Mouse (Mus musculus) cerebellum, adult 9-11 months (tissue): ENCODE data around the gene Gad2.
A peak's percentile ranks its signal among the peaks of the same experiment; 100 is the strongest.
"Not testable (repeated sequence)": the region's sequence is repeated elsewhere in the genome, so short reads cannot be mapped to it uniquely, and the experiment has no call there.

Experiments used
- DNase-seq: peaks from one replicate; pipeline ENCODE4 v3.0.0; 2022

Gad2 gene

DNA sequence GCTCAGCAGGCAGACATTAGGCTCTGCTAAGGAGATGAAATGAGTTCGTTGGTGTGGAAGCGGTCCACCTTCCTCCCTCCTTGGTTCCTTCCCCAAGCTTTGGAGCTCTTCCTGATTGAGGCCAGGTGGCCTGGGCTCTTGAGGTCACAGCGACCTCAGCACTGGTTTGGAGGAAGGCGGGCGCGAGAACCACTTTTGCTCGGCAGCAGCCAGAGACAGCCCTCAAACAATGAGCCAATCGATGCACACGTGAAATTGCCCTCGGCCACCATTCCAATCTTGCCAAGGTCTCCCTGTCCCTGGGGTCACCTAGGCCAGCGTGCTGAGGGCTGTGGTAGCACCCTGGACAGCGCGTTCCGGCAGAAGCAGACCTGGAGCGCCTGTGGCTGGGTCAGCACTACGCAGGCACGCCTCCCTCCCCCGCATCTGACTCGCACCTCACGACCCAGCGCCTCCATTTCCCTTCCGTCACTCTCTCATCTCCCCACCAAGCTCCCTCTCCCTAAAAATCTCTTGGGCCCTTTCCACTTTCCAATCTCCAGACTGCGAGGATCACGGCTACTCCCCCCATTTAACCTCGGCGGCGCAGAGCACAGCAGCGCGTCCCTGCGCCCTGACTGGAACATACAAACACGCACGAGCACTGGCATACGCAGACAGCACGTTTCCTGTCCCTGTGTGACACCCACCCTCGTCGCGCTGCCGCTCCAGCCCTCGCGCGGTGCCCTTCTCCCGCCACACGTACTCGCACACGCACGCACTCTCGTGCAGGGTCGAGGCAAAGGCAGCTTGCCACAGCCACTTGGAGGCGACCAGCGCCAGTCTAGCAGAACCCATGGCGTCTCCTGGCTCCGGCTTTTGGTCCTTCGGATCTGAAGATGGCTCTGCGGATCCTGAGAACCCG lies at the start of gene Gad2:
Gad2 (plus strand) TSS at position 378 of the 904 bp plus-strand sequence.
- DNase-seq = peak; percentile 35

GRCm38 (mm10) chr2:22587469-22588169 lies 34.4 kb upstream of the Gad2 start:
- DNase-seq = not testable (repeated sequence)

DNA sequence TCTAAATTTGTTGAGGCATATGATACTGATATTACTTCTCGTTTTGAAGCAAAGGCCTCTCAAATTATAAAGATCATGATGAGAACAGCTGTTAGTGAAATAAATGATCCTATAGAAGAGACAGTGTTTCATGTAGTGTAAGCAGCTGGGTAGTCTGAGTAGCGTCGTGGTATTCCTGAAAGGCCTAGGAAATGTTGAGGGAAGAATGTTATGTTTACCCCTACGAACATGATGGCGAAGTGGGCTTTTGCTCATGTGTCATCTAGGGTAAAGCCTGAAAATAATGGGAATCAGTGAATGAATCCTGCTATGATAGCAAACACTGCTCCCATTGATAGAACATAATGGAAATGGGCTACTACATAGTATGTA lies 33.8 kb upstream of the Gad2 start:
- DNase-seq = not testable (repeated sequence)

- DNase-seq = not testable (repeated sequence)
Measured at GRCm38 (mm10) chr2:22588673-22589381, 33.2 kb upstream of the Gad2 start.

GRCm38 (mm10) chr2:22589382-22590205 lies 32.4 kb upstream of the Gad2 start:
- not testable (repeated sequence) for DNase-seq

GRCm38 (mm10) chr2:22590206-22590490 lies 31.9 kb upstream of the Gad2 start:
- DNase-seq = no peak

DNA sequence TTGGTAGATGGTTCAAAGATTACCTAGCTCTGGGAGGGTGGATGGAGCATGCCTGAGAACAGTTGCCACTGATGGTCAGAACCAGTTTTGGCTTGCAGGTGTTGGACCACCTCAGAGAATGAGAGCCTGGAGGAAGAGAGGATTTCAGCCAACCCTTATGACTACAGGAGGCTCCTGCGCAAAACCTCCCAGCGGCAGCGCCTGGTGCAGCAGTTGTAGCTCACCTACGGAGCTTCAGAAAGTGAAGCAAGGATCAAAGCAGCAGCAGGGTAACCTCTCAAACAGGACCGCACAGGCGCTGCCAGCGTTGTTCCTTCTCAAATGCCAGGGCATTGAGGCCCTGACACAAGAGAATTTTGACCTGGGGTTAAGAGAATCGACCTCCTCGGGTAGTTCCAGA lies 4.1 kb upstream of the Gad2 start:
- DNase-seq = no peak

GRCm38 (mm10) chr2:22619416-22619815 lies 2.6 kb upstream of the Gad2 start:
- no peak for DNase-seq

DNA sequence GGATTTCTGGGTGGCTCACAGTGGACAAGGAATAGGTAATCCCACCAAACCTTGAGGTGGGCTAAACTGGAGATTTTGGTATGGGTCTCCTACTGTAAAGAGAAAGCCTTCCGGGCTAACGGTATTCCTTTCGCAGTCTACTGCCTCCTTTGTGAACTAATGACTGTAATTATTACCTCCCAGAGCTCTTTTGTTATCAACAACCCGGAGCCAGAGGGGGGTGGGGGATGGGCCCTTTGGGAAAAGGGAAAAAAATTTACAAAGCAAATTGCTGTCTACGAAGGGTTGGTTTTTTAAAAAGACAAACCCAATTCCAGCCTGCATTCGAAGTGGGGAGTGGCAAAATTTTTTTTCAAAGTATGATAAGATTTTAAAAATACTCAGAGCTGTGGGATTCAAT lies 2.0 kb upstream of the Gad2 start:
- no peak for DNase-seq

- DNase-seq = no peak
Measured at GRCm38 (mm10) chr2:22620534-22620933, 1.5 kb upstream of the Gad2 start.

DNA sequence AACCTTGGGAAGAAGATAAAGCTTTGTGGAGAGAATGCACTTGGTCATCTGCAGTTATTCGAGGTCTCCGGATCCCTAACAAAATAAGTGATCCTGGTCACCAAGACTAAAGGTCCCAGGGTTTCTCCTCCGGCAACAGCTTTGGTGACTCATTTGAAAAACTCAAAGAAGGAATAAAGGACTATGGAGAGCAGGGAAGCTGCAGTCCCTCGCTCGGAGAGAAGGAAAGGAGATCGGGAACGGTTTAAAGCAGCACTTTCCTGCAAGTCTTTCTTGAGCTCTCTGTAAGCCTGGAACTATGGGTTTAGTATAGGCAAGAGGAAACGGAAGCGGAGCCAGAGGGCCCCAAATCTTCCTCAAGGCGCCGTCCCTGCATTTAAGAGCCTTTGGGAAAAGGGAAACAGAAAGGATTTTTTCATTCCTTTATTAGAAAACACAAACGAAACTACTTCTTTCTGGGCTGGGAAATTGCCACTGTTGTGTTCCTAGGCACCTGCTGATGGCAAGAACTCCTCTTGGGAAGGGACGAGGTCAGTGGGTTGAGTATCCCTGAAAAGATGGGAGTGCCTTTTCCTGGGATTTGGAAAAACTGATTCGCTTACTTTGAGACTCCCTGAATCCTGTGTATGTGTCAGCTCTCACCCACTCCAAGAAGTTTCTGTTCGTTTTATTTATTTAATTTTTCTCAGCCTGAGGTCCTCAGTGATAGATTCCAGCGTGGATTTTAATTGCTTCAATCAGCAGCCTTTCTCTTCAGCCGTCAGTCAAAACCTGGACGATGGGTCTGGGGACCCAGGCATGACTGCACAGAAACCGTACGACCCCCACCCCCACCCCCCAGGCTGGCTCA lies 802 bp upstream of the Gad2 start:
- no peak for DNase-seq

- no peak for DNase-seq
Measured at GRCm38 (mm10) chr2:22623111-22624070, 1.4 kb downstream of the Gad2 start.

GRCm38 (mm10) chr2:22624188-22624975 lies 2.4 kb downstream of the Gad2 start:
- no peak for DNase-seq

DNA sequence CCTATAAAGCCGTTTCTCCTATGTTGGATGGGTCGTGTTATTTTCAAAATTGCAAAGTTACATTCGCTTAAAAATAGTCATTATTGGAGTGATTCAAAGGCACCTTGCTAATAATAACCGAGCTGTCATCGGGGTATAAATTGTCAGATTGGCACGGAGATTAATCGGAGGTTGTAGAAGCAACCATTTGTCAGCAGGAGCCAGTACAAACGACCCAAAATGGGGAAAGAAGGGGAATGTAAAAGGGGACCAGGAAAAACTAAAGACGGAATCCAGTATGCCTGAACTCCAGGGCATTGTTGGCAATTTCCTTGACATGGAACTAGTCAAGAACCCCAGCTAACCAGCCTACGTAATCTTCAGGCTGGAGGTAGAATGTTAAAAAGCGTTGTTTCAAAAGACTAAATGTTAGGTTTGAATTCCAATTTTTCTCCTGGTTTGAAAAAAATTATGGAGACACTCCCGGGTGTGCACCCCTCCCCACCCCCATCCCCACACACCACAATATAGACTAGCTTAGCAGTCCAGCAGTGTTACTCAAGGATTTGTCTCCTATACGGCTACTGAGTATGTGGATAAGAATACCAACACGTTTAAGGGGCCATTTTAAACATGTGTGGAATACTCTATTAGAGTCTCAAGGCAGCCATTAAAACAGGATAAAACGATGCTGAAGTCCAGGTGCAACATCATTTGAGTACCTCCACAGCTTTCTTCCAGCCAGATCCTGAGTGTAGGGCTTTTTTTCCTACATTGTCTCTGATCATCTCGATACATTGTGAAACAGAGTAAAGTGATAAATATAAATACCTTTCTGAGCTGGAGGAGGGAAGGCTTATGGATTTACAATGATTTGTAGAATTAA lies 3.3 kb downstream of the Gad2 start:
- DNase-seq = no peak

DNA sequence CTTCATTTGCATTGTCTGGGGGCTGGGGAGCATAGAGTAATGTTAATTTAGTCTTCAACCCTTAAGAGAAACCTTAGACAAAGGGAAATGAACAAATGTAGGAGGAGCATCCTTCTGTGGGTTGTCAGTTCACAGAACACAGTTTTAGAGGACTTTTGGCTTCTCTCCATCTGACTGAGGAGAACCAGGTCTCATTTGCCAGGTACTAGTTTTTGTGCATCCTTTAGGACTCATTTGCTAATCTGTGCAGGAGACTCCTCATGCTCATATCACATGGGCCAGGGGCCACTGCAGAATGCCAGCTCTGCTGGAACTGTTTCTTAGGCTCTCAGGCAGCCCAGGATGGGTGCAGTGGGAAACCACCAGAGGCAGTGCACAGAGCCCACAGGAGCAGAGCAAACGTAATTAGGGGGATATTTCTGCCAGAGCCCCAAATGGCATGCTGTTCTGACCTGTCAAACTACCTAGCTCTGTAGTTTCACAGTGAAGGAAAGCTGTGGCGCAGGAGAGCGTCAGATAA lies 5.2 kb downstream of the Gad2 start:
- no peak for DNase-seq

- DNase-seq = no peak
Measured at GRCm38 (mm10) chr2:22627819-22628432, 5.9 kb downstream of the Gad2 start.

GRCm38 (mm10) chr2:22634766-22635165 lies 12.8 kb downstream of the Gad2 start:
- DNase-seq = no peak

GRCm38 (mm10) chr2:22646134-22646533 lies 24.1 kb downstream of the Gad2 start:
- DNase-seq = no peak
